Mouse (Mus musculus): Measurements from ENCODE around the gene Rab27a. TPM values are rescaled to one million over a fixed set of nuclear protein-coding genes. Genes with fewer than 3 reads are reported as not detected.

Rab27a gene
- polyA plus RNA-seq, 1 experiment: 2.8 TPM

- TF ChIP-seq POLR2A (IDR thresholded peaks at IDR 0.05; ENCODE audit: extremely low read depth, insufficient read depth, low read length) (no peak), CTCF (IDR thresholded peaks at IDR 0.05; ENCODE audit: extremely low read depth, insufficient read depth, low read length) (no peak)
- Histone ChIP-seq H3K4me3 (ENCODE audit: insufficient read depth, low read length) (no peak overlapping the region), H3K4me1 (ENCODE audit: control insufficient read depth, insufficient read depth, low read length) (no peaks in the 10 kb centered on the region), H3K27ac (ENCODE audit: insufficient read depth, low read length) (no peak overlapping the region)
Measured at GRCm38 (mm10) chr9:73118012-73118411, 73.4 kb downstream of the Rab27a start.

- peak; percentile 59 for TF ChIP-seq CTCF (IDR thresholded peaks at IDR 0.05; ENCODE audit: extremely low read depth, insufficient read depth, low read length)
- no peak for TF ChIP-seq POLR2A (IDR thresholded peaks at IDR 0.05; ENCODE audit: extremely low read depth, insufficient read depth, low read length)
- Histone ChIP-seq H3K4me3 (ENCODE audit: insufficient read depth, low read length) (no peak overlapping the region), H3K4me1 (ENCODE audit: control insufficient read depth, insufficient read depth, low read length) (no peaks in the 10 kb centered on the region), H3K27ac (ENCODE audit: insufficient read depth, low read length) (no peak overlapping the region)
Measured at GRCm38 (mm10) chr9:73121735-73122134, 77.1 kb downstream of the Rab27a start.

- no peak overlapping the region for H3K4me3 ChIP-seq (ENCODE audit: insufficient read depth, low read length)
- H3K4me1 ChIP-seq (ENCODE audit: control insufficient read depth, insufficient read depth, low read length): no peaks in the 10 kb centered on the region
- H3K27ac ChIP-seq (ENCODE audit: insufficient read depth, low read length): no peak overlapping the region
- TF ChIP-seq CTCF (IDR thresholded peaks at IDR 0.05; ENCODE audit: extremely low read depth, insufficient read depth, low read length): no peak
Measured at GRCm38 (mm10) chr9:73125043-73125570, 80.5 kb downstream of the Rab27a start.

- Histone ChIP-seq H3K27ac (ENCODE audit: insufficient read depth, low read length) (no peak overlapping the region), H3K4me3 (ENCODE audit: insufficient read depth, low read length) (no peak overlapping the region), H3K4me1 (ENCODE audit: control insufficient read depth, insufficient read depth, low read length) (no peaks in the 10 kb centered on the region)
- no peak for TF ChIP-seq CTCF (IDR thresholded peaks at IDR 0.05; ENCODE audit: extremely low read depth, insufficient read depth, low read length)
- no peak for TF ChIP-seq POLR2A (IDR thresholded peaks at IDR 0.05; ENCODE audit: extremely low read depth, insufficient read depth, low read length)
Measured at GRCm38 (mm10) chr9:73127457-73127856, 82.8 kb downstream of the Rab27a start.

GRCm38 (mm10) chr9:73129875-73130274 lies 85.2 kb downstream of the Rab27a start:
- no peak overlapping the region for H3K4me3 ChIP-seq (ENCODE audit: insufficient read depth, low read length)
- TF ChIP-seq CTCF (IDR thresholded peaks at IDR 0.05; ENCODE audit: extremely low read depth, insufficient read depth, low read length) (no peak), POLR2A (IDR thresholded peaks at IDR 0.05; ENCODE audit: extremely low read depth, insufficient read depth, low read length) (no peak)
- no peaks in the 10 kb centered on the region for H3K4me1 ChIP-seq (ENCODE audit: control insufficient read depth, insufficient read depth, low read length)
- H3K27ac ChIP-seq (ENCODE audit: insufficient read depth, low read length): no peak overlapping the region

GRCm38 (mm10) chr9:73130529-73130928 lies 85.9 kb downstream of the Rab27a start:
- Histone ChIP-seq H3K4me1 (ENCODE audit: control insufficient read depth, insufficient read depth, low read length) (no peaks in the 10 kb centered on the region), H3K27ac (ENCODE audit: insufficient read depth, low read length) (no peak overlapping the region), H3K4me3 (ENCODE audit: insufficient read depth, low read length) (no peak overlapping the region)
- no peak for TF ChIP-seq CTCF (IDR thresholded peaks at IDR 0.05; ENCODE audit: extremely low read depth, insufficient read depth, low read length)

GRCm38 (mm10) chr9:73137341-73137886 lies 92.8 kb downstream of the Rab27a start:
- no peak for TF ChIP-seq CTCF (IDR thresholded peaks at IDR 0.05; ENCODE audit: extremely low read depth, insufficient read depth, low read length)

More at GRCm38 (mm10) chr9:73137341-73137886, 92.8 kb downstream of the Rab27a start:
- Histone ChIP-seq H3K4me1 (ENCODE audit: control insufficient read depth, insufficient read depth, low read length) (no peaks in the 10 kb centered on the region), H3K4me3 (ENCODE audit: insufficient read depth, low read length) (no peak overlapping the region), H3K27ac (ENCODE audit: insufficient read depth, low read length) (no peak overlapping the region)

Other genes starting within 250 kb of the Rab27a start
- 0.84 and 0.93 TPM in 2 replicates for gene Prtg, start 238.0 kb upstream of the Rab27a start, polyA plus RNA-seq (2012; rRNA removed)
- 7.7 and 8.5 TPM in 2 replicates for gene Pygo1, start 119.2 kb upstream of the Rab27a start, polyA plus RNA-seq (2012; rRNA removed)
- 1.7 and 2.0 TPM in 2 replicates for gene Dyx1c1, start 86.1 kb upstream of the Rab27a start, polyA plus RNA-seq (2012; rRNA removed)
- not detected in 2 replicates for gene Gm44503, start 86.0 kb upstream of the Rab27a start, polyA plus RNA-seq (2012; rRNA removed)
- 16.6 and 18.3 TPM in 2 replicates for gene Ccpg1os, start 59.5 kb upstream of the Rab27a start, polyA plus RNA-seq (2012; rRNA removed)
- 70.8 and 81.8 TPM in 2 replicates for gene Ccpg1, start 59.4 kb upstream of the Rab27a start, polyA plus RNA-seq (2012; rRNA removed)
- gene Pigb, start 4.5 kb upstream of the Rab27a start, polyA plus RNA-seq (2012; rRNA removed): 17.0 and 20.1 TPM in 2 replicates
- 0.27 and 0.40 TPM in 2 replicates for gene Khdc3, start 57.0 kb downstream of the Rab27a start, polyA plus RNA-seq (2012; rRNA removed)
- not detected in 2 replicates for gene Gm20509, start 57.6 kb downstream of the Rab27a start, polyA plus RNA-seq (2012; rRNA removed)
- gene Rsl24d1, start 68.6 kb downstream of the Rab27a start, polyA plus RNA-seq (2012; rRNA removed): 60.9 and 61.2 TPM in 2 replicates

Data from cortical plate, adult 2 months (tissue).